In genomic region chr9:48388451-48388850, GRCm38 (mm10) we compare ENCODE assay signal across 16 mouse cellular contexts. TPM values are rescaled to one million over a fixed set of nuclear protein-coding genes. Genes with fewer than 3 reads are reported as not detected.
"Had no signal": no experiment of that assay in that cellular context is flagged by ENCODE, and none has a peak within 500 bp of the region (broad histone marks: within the 10 kb centered on the region; RNA-seq: fewer than 3 reads in every experiment).

No protein-coding gene starts in this region.

- ATAC-seq: liver, embryonic 12.5 days had no signal

- H3K4me2 ChIP-seq: liver, embryonic 12.5 days; liver, embryonic 15.5 days; lung, embryonic 15.5 days; midbrain, embryonic 11.5 days; neural tube, embryonic 12.5 days; neural tube, embryonic 15.5 days had no signal

- H3K36me3 ChIP-seq: lung, embryonic 15.5 days; neural tube, embryonic 12.5 days; neural tube, embryonic 15.5 days had no signal

- H3K4me1 ChIP-seq: lung, embryonic 15.5 days; neural tube, embryonic 12.5 days; neural tube, embryonic 15.5 days had no signal

- H3K27me3 ChIP-seq: liver, embryonic 12.5 days; liver, embryonic 15.5 days; lung, embryonic 15.5 days; neural tube, embryonic 12.5 days; neural tube, embryonic 15.5 days had no signal

- H3K4me3 ChIP-seq: left cerebral cortex, adult 2 months; liver, embryonic 12.5 days; liver, embryonic 15.5 days; lung, embryonic 15.5 days; neural tube, embryonic 12.5 days; neural tube, embryonic 15.5 days had no signal

- DNase-seq: kidney, adult 18-20 months; kidney, adult 9 months; kidney, postnatal 14 days; kidney, postnatal 4 days; lung, adult 18-20 months; midbrain, embryonic 14.5 days; thymus, adult 18-20 months; thymus, postnatal 36 days had no signal

- H3K9ac ChIP-seq: liver, embryonic 12.5 days; liver, embryonic 15.5 days; lung, embryonic 15.5 days; neural tube, embryonic 12.5 days; neural tube, embryonic 15.5 days had no signal

- H3K27ac ChIP-seq: left cerebral cortex, adult 2 months; liver, embryonic 12.5 days; liver, embryonic 15.5 days; lung, embryonic 15.5 days; macrophage; neural tube, embryonic 12.5 days; neural tube, embryonic 15.5 days had no signal

- H3K9me3 ChIP-seq: liver, embryonic 12.5 days; liver, embryonic 15.5 days; lung, embryonic 15.5 days; neural tube, embryonic 12.5 days; neural tube, embryonic 15.5 days had no signal

RNA-seq across cellular contexts. Expression of gene Nxpe2, which starts 35.2 kb away (rescaled TPM):
- polyA plus RNA-seq: macrophage had no signal
